Mouse (Mus musculus): ENCODE results near the gene Immp2l.

Gene Immp2l

GRCm38 (mm10) chr12:41322018-41322417 lies 298.1 kb downstream of the Immp2l start:
- no peak for DNase-seq

GRCm38 (mm10) chr12:41324418-41324817 lies 300.5 kb downstream of the Immp2l start:
- DNase-seq, result no peak

GRCm38 (mm10) chr12:41325756-41326155 lies 301.9 kb downstream of the Immp2l start:
- DNase-seq, result no peak

GRCm38 (mm10) chr12:41330988-41331671 lies 307.2 kb downstream of the Immp2l start:
- DNase-seq, result no peak

GRCm38 (mm10) chr12:41345621-41346020 lies 321.7 kb downstream of the Immp2l start:
- no peak for DNase-seq

- no peak for DNase-seq
Observed at GRCm38 (mm10) chr12:41347494-41347893, 323.6 kb downstream of the Immp2l start.

- DNase-seq, result no peak
Observed at GRCm38 (mm10) chr12:41349386-41349785, 325.5 kb downstream of the Immp2l start.

GRCm38 (mm10) chr12:41349814-41350213 lies 325.9 kb downstream of the Immp2l start:
- DNase-seq, result no peak

GRCm38 (mm10) chr12:41351275-41351674 lies 327.4 kb downstream of the Immp2l start:
- DNase-seq, result no peak

GRCm38 (mm10) chr12:41354857-41355256 lies 331.0 kb downstream of the Immp2l start:
- no peak for DNase-seq

- peak; percentile 67 for DNase-seq
Observed at GRCm38 (mm10) chr12:41356040-41356439, 332.1 kb downstream of the Immp2l start.

- DNase-seq, result no peak
Observed at GRCm38 (mm10) chr12:41386685-41387084, 362.8 kb downstream of the Immp2l start.

GRCm38 (mm10) chr12:41394231-41394630 lies 370.3 kb downstream of the Immp2l start:
- DNase-seq, result no peak

GRCm38 (mm10) chr12:41401136-41401535 lies 377.2 kb downstream of the Immp2l start:
- no peak for DNase-seq

- DNase-seq, result no peak
Observed at GRCm38 (mm10) chr12:41401923-41402322, 378.0 kb downstream of the Immp2l start.

GRCm38 (mm10) chr12:41409431-41409830 lies 385.5 kb downstream of the Immp2l start:
- DNase-seq, result peak; percentile 20

- no peak for DNase-seq
Observed at GRCm38 (mm10) chr12:41416635-41417034, 392.7 kb downstream of the Immp2l start.

- DNase-seq, result peak; percentile 17
Observed at GRCm38 (mm10) chr12:41417099-41417498, 393.2 kb downstream of the Immp2l start.

- no peak for DNase-seq
Observed at GRCm38 (mm10) chr12:41417961-41418360, 394.1 kb downstream of the Immp2l start.

- DNase-seq, result no peak
Observed at GRCm38 (mm10) chr12:41425101-41425679, 401.3 kb downstream of the Immp2l start.

- DNase-seq, result peak; percentile 4
Observed at GRCm38 (mm10) chr12:41427464-41427863, 403.6 kb downstream of the Immp2l start.

- no peak for DNase-seq
Observed at GRCm38 (mm10) chr12:41428806-41429205, 404.9 kb downstream of the Immp2l start.

- no peak for DNase-seq
Observed at GRCm38 (mm10) chr12:41436206-41436985, 412.5 kb downstream of the Immp2l start.

- DNase-seq, result peak; percentile 44
Observed at GRCm38 (mm10) chr12:41438446-41438845, 414.6 kb downstream of the Immp2l start.

Measured in embryo, embryonic 11 days (tissue).